Mouse (Mus musculus): ENCODE measurements around the gene Plekhb1.

GRCm38 (mm10) chr7:100661264-100661663, 950 bp downstream of the Plekhb1 start:
- no peak for TF ChIP-seq CTCF (IDR thresholded peaks at IDR 0.05; ENCODE audit: extremely low read depth, insufficient read depth, insufficient read length, insufficient replicate concordance)
- TF ChIP-seq POLR2A (IDR thresholded peaks at IDR 0.05; ENCODE audit: low read depth, low read length): no peak

All from spleen, adult 2 months (tissue).